Mouse (Mus musculus): ENCODE measurements around the gene Xxylt1. TPM values are rescaled to one million over a fixed set of nuclear protein-coding genes. Genes with fewer than 3 reads are reported as not detected.

The Xxylt1 gene
- total and polyA plus RNA-seq, 3 experiments, result 12.8 to 164 (median 26.6) TPM

GRCm38 (mm10) chr16:30981345-30981744 is 99.9 kb downstream of the Xxylt1 start:
- no peak for TF ChIP-seq TAL1 (IDR thresholded peaks at IDR 0.05; ENCODE audit: low read length)
- TF ChIP-seq POLR2AphosphoS2 (IDR thresholded peaks at IDR 0.05; ENCODE audit: low read length), result no peak
- no peak for TF ChIP-seq NELFE (IDR thresholded peaks at IDR 0.05; ENCODE audit: low read depth, low read length)
- no peak for TF ChIP-seq HCFC1 (IDR thresholded peaks at IDR 0.05; ENCODE audit: low read depth, low read length)
- no peak for TF ChIP-seq RCOR1 (IDR thresholded peaks at IDR 0.05; ENCODE audit: low read depth, low read length)
- TF ChIP-seq GABPA (IDR thresholded peaks at IDR 0.05; ENCODE audit: low read depth, low read length), result no peak
- TF ChIP-seq CTCF (IDR thresholded peaks at IDR 0.05 in 2 of 3, conservative IDR thresholded peaks at IDR 0.05 in 1 of 3; ENCODE audit: control insufficient read depth in 1 of 3, insufficient read depth in 1 of 3, low read depth in 2 of 3, low read length in 3 of 3, poor library complexity in 1 of 3, severe bottlenecking in 1 of 3), result no peak
- TF ChIP-seq MXI1 (IDR thresholded peaks at IDR 0.05; ENCODE audit: low read depth, low read length), result no peak
- no peak for TF ChIP-seq ZC3H11A (IDR thresholded peaks at IDR 0.05; ENCODE audit: low read depth, low read length)
- no peak for TF ChIP-seq CHD2 (IDR thresholded peaks at IDR 0.05; ENCODE audit: low read length)
- TF ChIP-seq ZNF384 (IDR thresholded peaks at IDR 0.05; ENCODE audit: low read depth, low read length), result no peak
- no peak for TF ChIP-seq TCF12 (IDR thresholded peaks at IDR 0.05; ENCODE audit: low read depth, low read length)
- no peak for TF ChIP-seq JUND (IDR thresholded peaks at IDR 0.05; ENCODE audit: low read depth, low read length)
- no peak for TF ChIP-seq TBP (IDR thresholded peaks at IDR 0.05; ENCODE audit: low read depth, low read length)
- no peak overlapping the region for H3K4me3 ChIP-seq (ENCODE audit: control insufficient read depth in 1 of 2, insufficient read depth in 1 of 2, low read depth in 2 of 2, low read length in 2 of 2)
- H3K9me3 ChIP-seq (replicated peaks; ENCODE audit: insufficient read depth, low read length), result no peaks in the 10 kb centered on the region
- DNase-seq (ENCODE audit: low read depth, low spot score), result no peak
- no peaks in the 10 kb centered on the region for H3K79me2 ChIP-seq (ENCODE audit: control insufficient read depth, insufficient read depth, low read length, poor library complexity)
- H3K36me3 ChIP-seq (ENCODE audit: control insufficient read depth in 1 of 2, insufficient read depth in 2 of 2, low read length in 2 of 2), result 0 out of 4 replicates have a peak, but pooled peaks cover 0 to 2% of the 10 kb centered on the region in 2 experiments
- H3K27ac ChIP-seq (ENCODE audit: control insufficient read depth, low read depth, low read length), result no peak overlapping the region
- no peak overlapping the region for H3K9ac ChIP-seq (ENCODE audit: control insufficient read depth, low read depth, low read length, poor library complexity, severe bottlenecking)
- no peaks in the 10 kb centered on the region for H3K27me3 ChIP-seq (ENCODE audit: control insufficient read depth in 1 of 2, insufficient read depth in 2 of 2, low read length in 2 of 2)
- H3K4me1 ChIP-seq (ENCODE audit: control insufficient read depth in 1 of 2, insufficient read depth in 2 of 2, low read length in 2 of 2), result no peaks in the 10 kb centered on the region

GRCm38 (mm10) chr16:30979905-30980304 is 101.3 kb downstream of the Xxylt1 start:
- Histone ChIP-seq H3K4me3 (ENCODE audit: control insufficient read depth in 1 of 2, insufficient read depth in 1 of 2, low read depth in 2 of 2, low read length in 2 of 2) (no peak overlapping the region), H3K27me3 (ENCODE audit: control insufficient read depth in 1 of 2, insufficient read depth in 2 of 2, low read length in 2 of 2) (no peaks in the 10 kb centered on the region), H3K27ac (ENCODE audit: control insufficient read depth, low read depth, low read length) (no peak overlapping the region), H3K9me3 (replicated peaks; ENCODE audit: insufficient read depth, low read length) (no peaks in the 10 kb centered on the region), H3K9ac (ENCODE audit: control insufficient read depth, low read depth, low read length, poor library complexity, severe bottlenecking) (no peak overlapping the region), H3K79me2 (ENCODE audit: control insufficient read depth, insufficient read depth, low read length, poor library complexity) (no peaks in the 10 kb centered on the region), H3K36me3 (ENCODE audit: control insufficient read depth in 1 of 2, insufficient read depth in 2 of 2, low read length in 2 of 2) (0 out of 4 replicates have a peak, but pooled peaks cover 0 to 2% of the 10 kb centered on the region in 2 experiments), H3K4me1 (ENCODE audit: control insufficient read depth in 1 of 2, insufficient read depth in 2 of 2, low read length in 2 of 2) (no peaks in the 10 kb centered on the region)
- no peak for DNase-seq (ENCODE audit: low read depth, low spot score)
- no peak for TF ChIP-seq MYC (IDR thresholded peaks at IDR 0.05; ENCODE audit: low read depth, low read length)
- TF ChIP-seq CHD1 (IDR thresholded peaks at IDR 0.05; ENCODE audit: low read depth, low read length), result no peak
- no peak for TF ChIP-seq MAX (IDR thresholded peaks at IDR 0.05; ENCODE audit: low read length)
- TF ChIP-seq CTCF (IDR thresholded peaks at IDR 0.05 in 2 of 3, conservative IDR thresholded peaks at IDR 0.05 in 1 of 3; ENCODE audit: control insufficient read depth in 1 of 3, insufficient read depth in 1 of 3, low read depth in 2 of 3, low read length in 3 of 3, poor library complexity in 1 of 3, severe bottlenecking in 1 of 3), result no peak
- no peak for TF ChIP-seq JUND (IDR thresholded peaks at IDR 0.05; ENCODE audit: low read depth, low read length)
- no peak for TF ChIP-seq TCF12 (IDR thresholded peaks at IDR 0.05; ENCODE audit: low read depth, low read length)
- no peak for TF ChIP-seq MXI1 (IDR thresholded peaks at IDR 0.05; ENCODE audit: low read depth, low read length)
- TF ChIP-seq RAD21 (IDR thresholded peaks at IDR 0.05; ENCODE audit: low read depth, low read length), result no peak
- TF ChIP-seq TAL1 (IDR thresholded peaks at IDR 0.05; ENCODE audit: low read length), result no peak
- no peak for TF ChIP-seq ZC3H11A (IDR thresholded peaks at IDR 0.05; ENCODE audit: low read depth, low read length)
- TF ChIP-seq ZNF384 (IDR thresholded peaks at IDR 0.05; ENCODE audit: low read depth, low read length), result no peak
- TF ChIP-seq MAZ (IDR thresholded peaks at IDR 0.05; ENCODE audit: low read depth, low read length), result no peak
- TF ChIP-seq USF2 (IDR thresholded peaks at IDR 0.05; ENCODE audit: borderline replicate concordance in 1 of 2, insufficient read depth in 1 of 2, low read depth in 1 of 2, low read length in 2 of 2), result no peak
- no peak for TF ChIP-seq ZKSCAN1 (IDR thresholded peaks at IDR 0.05; ENCODE audit: low read depth, low read length)
- TF ChIP-seq HCFC1 (IDR thresholded peaks at IDR 0.05; ENCODE audit: low read depth, low read length), result no peak

All from MEL (cell line).